Mouse (Mus musculus) A20 (cell line): ENCODE measurements around the gene Zfp346.

ENCODE experiments used
- DNase-seq: peaks from one replicate; pipeline ENCODE4 v3.0.0-alpha.2; 2011; ENCODE audit warnings: low read depth, low spot score

Zfp346 gene

DNA sequence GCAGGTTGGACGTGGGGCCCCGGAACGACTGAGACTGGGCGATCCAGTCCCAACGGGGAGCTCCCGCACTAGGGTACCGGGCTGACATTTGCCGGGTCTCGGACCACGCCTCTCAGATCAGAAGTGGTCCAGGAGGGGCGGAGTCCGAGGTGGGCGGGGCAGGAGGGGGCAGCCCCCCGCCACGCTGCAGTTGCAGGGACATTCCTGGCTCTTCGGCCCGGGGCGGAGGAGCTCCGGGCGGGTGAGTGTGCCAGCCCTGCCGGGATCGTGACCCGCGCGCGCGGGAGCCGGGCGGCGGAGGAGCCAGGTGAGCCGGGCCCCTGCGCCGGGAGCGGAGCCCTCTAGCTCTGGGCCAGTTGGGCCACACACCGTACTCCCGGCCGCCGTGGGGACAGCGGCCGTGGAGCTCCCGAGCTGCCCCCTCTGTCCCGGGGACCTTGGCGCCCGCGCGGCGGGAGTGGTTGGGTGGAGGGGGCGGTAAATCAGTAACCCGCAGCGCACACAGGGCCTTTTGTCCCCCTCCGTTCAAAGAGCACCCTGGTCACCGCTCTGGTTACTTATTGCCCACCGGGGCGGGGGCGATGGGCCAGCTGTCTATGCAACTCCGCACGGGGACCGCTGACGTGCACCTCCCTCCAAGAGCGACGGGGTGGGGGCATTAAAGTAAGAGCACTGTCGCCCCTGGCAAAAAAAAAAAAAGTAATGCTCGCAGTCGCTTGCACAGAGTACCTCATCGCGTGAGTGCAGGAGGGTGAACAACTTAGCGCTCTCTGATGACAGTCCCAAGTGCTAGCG, 47.7 kb downstream of the Zfp346 start, which contains the start of gene Fgfr4:
TSS of gene Fgfr4 (plus strand) at position 20 of the 795 bp plus-strand sequence.
- DNase-seq = no peak

DNA sequence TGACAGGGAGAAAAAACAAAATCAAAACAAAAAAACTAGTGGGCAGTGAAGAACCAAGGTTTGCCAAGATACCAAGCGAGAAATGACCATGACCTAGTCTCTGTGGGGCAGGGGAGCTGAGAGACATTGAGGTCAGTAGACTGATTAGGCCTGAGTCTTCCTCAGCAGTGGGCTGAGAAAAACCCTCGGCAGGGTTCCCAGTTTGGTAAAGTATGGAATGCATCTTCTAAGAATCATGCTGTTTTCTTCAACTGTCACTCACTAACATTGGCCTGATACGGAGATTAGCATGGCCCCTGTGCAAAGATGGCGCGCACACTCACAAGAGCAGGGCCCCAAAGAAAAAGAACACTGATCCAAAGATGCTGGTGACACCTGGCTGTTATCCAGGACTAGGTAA, 48.8 kb downstream of the Zfp346 start:
- DNase-seq = no peak

DNA sequence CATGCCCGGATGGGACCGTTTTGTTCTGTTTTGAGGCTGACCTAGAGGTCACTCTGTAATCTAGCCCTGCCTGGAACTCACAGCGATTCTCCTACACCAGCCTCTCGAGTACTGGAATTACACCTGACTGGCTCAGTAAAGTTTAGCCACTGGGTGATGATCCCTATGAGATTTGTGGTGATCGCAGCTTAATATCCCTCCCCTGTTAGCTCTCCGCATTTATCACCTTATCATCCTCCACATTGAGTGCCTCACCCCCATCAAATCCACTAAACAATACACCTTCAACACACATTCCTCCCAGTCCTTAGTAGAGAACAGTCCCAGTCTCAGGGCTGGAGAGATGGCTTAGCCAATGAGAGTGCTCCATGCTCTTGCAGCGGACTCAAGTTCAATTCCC, 57.3 kb downstream of the Zfp346 start:
- no peak for DNase-seq

DNA sequence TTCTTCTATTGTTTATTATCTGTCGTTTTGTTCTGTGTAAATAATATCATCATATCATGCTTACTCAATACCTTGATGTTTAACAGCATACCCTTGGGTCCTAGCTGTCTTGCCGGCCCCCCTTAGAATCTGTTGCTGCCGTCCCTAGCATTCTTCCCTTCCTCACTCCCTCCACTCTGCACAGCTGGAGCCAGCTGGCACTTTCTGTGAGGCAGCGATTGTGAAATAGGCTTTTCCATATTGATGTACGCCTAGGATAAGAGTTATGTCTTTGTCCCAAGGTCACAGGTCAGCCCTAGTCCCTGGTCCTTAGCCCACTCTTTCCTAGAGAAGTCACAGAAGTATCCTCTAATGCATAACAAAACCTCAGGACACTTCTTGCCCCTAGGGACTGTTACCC, 58.4 kb downstream of the Zfp346 start:
- DNase-seq = no peak

DNA sequence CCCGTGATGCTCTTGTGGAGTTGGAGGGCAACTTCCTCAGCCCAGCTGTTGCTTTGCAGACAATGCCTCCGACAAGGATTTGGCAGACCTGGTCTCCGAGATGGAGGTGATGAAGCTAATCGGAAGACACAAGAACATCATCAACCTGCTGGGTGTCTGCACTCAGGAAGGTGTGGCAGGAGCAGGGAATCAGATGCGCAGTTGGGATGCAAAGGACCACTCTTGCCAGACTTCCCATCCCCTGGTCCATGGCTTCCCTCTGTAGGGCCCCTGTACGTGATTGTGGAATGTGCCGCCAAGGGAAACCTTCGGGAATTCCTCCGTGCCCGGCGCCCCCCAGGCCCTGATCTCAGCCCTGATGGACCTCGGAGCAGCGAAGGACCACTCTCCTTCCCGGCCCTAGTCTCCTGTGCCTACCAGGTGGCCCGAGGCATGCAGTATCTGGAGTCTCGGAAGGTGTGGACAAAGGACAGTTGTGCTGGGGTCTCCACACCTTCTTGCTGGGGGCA, 60.8 kb downstream of the Zfp346 start:
- no peak for DNase-seq

DNA sequence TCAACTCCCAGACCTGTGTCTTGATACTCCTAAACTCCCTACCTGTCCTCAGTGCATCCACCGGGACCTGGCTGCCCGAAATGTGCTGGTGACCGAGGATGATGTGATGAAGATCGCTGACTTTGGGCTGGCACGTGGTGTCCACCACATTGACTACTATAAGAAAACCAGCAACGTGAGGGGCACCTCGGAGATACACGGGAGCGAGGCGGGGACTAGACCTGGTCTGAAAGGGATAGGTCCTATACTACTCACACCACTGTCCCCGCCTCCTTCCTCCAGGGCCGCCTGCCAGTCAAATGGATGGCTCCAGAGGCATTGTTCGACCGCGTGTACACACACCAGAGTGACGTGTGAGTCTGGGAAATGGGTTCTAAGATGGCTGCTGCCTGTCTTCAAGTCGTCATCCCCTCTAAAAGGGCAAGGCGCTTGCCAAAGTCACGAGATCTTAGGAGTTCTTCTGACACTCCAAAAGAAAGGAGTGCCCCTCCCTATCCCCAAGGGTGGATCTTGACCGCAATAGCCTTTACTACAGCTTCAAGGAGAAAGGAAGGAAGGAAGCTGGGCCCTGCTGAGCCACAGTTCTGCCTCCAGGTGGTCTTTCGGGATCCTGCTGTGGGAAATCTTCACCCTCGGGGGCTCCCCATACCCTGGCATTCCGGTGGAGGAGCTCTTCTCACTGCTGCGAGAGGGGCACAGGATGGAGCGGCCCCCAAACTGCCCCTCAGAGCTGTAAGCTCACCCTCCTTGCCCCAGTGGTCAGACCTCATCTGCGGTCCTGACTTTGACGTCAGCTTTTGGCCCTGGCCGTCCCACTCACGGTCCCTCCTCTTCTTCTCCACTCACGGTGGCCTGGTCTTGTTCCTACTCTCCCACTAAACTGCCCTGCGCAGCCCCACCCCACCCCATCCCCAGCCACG, 62.0 kb downstream of the Zfp346 start:
- no peak for DNase-seq

DNA sequence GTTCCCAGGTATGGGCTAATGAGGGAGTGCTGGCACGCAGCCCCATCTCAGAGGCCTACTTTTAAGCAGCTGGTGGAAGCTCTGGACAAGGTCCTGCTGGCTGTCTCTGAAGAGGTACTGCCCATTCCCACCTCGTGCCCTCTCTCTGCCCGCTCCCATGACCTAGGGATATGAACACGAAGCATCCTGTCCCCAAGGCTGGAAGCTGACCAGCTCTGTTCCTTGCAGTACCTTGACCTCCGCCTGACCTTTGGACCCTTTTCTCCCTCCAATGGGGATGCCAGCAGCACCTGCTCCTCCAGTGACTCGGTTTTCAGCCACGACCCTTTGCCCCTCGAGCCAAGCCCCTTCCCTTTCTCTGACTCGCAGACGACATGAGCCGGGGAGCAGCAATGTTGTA, 62.7 kb downstream of the Zfp346 start:
- DNase-seq = no peak

DNA sequence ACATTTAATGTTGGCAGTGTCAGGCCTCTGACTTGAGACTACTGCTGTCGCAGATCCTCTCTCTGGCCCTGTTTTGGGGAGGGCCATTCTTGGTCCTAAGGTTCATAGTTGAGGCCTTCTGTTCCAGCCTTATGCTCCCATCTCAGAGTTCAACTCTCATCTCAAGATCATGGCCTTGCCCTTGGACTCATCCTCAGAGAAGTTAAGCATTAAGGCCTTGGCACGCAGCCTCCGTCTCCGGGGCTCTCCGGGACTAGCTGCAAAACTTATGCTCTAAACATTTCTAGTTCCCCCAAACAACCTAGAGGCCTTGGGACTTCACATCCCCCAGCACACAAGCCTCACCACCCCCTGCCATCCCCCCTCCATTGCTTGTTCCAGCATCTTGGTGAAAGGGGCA, 63.1 kb downstream of the Zfp346 start:
- DNase-seq = no peak

DNA sequence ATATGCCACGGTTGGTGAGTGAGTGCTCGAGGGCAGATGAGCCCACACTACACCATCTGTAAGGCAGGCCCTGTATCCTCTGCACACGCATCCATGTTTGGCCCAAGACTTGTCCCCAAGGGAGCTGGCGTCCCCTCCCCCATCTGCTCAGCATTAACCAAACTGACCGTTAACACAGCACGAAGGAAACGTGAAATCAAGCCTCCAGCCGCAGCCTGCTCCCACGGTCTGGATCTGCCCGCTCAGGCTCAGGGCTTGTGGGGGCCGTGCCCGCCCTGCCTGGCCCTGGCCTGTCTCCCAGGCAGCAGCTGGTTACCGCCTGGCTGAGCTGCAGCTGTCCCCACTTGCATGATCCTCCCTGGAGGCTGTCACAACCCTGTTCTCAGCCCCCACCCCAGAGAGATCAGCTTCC, 63.9 kb downstream of the Zfp346 start:
- DNase-seq = no peak

DNA sequence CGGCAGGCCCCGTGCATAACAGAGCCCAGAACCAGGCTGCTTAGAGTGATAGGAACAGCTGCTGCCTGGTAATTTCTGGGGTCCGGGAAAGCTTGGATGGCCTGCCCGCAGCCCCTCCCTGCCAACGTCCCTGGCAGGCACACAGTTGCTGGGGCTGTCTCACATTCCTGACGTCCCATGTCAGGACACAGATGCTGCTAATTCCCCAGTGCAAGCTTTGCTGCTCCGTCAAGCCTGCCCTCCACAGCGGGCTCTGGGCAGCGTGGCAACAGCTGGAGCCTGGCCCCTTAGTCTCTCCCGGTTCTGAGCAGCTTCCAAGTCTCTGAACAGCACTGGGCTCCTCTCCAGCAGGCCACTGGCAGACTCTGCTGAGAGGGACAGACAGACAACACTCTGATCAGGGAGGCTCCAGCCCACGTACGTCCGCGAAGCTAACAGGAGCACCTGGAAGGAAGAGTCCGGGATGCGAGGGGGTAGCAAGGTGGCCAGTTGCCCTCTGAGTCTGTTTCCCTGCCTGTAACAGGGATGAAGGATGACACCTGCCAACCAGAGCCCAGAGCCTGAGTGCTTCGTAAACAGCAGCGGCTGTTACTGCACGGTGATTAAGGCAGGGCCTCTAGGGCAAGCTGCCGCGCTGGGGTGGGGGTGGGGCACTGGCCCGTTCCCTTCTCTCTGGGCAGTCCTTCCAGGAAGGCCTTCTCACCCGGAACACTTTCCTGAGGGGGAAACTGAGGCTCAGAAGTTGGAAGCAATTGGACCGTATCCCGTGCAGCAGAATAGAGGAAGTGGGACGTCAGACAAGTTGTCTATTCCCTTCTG, 66.6 kb downstream of the Zfp346 start:
- peak; percentile 11 for DNase-seq

DNA sequence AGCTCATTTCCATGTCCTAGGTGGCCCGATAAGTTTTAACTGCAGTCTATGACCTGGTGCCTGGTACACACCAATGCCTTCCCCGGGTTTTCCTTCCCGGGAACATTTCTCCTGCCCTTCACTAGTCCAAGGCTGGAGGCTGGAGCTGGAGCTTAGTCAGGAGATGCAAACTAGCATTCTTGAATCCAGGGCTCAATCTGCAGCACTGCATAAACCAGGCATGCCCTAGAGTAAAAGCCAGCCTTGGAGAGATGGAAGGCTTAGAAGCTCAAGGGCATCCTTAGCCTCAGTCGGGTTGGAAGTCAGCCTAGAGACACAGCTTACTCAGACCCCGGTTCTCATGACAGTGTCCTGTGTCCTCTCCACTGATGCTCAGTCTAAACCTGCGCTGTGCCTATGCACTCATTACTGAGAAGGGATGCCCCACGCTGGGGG, 67.2 kb downstream of the Zfp346 start:
- no peak for DNase-seq

DNA sequence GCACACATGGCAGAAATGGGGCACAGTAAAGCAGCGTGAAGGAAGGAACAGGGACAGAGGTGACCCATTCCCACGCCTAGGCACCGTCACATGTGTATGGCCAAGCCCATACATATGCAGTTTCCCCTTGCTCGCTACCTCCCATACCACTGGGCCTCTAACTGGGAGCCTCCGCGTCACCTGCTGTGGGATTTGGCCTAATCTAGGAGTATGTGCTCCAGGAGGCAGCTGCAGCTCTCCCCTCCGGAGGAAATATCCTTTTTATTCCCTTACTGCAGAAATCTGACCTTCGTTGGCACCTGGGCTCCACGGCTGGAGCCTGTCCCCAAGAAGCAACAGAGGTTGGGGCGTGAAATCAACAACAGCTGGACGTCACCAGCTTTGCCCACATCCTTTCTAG, 69.2 kb downstream of the Zfp346 start:
- DNase-seq = no peak

DNA sequence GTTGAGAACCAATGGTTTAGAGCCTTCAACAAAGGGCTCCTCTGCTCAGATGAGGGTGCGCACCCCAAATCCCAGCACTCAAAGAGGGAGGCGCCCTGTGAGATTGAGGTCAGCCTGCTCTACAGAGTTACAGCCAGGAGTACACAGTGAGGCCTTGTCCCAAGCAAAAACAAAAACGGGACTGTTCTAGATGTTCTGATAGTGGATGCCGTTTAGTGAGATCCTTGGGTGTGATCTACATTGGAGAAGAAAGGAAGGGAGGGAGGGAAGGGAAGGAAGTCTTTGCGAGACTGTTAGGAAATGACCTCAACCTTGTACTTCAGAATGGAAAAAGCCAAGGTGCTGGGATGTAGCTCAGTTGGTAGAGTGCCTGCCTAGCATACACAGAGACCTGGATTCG, 71.2 kb downstream of the Zfp346 start:
- no peak for DNase-seq

DNA sequence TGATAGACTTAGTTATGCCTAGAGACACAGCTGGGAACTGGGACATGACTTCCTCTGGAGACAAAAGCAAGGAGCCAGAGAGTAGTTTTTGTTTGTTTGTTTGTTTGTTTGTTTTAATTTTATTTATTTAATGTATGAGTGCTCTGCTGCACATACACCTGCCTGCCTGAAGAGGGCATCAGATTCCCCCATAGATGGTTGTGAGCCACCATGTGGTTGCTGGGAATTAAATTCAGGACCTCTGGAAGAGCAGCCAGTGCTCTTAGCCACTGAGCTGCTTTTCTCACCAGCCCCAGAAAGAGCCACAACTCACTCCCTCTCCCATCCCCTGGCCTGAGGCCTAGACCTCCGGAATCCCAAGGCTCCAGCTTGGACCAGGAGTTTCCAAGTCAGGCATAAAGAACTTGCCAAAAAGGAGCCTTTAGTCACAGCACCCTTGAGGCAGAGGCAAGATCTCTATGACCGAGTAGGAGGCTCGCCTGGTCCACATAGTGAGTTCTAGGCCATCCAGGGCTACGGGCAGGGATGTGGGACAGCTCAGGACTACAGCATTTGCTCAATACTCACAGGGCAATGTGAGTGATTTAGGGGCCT, 72.9 kb downstream of the Zfp346 start:
- DNase-seq = no peak

DNA sequence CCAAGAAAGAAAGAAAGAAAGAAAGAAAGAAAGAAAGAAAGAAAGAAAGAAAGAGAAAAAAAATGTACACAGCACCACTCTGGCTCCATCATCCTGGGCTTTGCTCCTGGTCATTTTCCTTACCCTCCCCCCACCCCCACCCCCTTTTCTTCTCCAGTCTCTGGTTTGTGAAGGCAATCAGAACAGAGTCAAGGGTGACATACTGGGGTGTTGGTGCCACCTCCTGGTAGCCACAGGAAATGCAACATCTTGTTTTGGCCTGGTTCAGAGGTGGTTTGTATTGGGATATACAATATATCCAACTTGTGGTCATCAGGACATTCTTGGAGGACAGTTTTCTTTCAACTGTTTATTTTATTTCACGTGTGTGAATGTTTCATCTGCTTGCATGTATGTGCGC, 73.4 kb downstream of the Zfp346 start:
- peak; percentile 72 for DNase-seq

DNA sequence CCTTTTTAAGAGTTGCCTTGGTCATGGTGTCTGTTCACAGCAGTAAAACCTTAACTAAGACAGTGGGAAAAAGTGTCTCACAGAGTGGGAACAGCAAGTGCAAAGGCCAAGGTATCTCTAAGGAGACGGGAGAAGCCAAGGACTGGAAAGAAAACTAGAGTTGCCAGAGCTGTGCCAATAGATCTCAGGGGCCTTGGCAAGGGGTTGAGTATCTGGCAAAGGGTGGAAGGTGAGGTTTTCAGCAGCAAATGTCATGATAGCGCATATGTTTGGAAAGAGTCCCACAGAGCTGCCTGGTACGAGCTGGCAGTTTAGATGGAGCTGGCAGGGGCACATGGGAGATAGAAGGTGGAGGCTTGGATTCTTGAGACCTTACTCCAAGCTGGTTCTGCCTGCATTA, 74.5 kb downstream of the Zfp346 start:
- DNase-seq = no peak

DNA sequence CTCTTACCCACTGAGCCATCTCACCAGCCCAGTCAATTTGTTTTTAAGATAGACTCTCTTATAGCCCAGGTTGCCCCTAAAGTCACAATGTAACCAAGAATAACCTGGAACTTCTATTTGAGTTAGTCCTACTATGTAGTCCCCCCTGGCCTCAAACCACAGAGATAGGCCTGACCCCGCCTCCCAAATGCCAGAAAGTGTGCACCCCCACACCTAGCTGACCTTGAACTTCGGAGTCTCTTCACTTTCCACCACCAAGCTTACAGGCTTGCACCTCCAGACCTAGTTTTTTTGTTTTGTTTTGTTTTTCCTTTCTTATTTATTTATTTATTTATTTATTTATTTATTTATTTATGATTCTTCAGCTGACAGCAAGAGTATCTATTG, 76.7 kb downstream of the Zfp346 start:
- DNase-seq = no peak

DNA sequence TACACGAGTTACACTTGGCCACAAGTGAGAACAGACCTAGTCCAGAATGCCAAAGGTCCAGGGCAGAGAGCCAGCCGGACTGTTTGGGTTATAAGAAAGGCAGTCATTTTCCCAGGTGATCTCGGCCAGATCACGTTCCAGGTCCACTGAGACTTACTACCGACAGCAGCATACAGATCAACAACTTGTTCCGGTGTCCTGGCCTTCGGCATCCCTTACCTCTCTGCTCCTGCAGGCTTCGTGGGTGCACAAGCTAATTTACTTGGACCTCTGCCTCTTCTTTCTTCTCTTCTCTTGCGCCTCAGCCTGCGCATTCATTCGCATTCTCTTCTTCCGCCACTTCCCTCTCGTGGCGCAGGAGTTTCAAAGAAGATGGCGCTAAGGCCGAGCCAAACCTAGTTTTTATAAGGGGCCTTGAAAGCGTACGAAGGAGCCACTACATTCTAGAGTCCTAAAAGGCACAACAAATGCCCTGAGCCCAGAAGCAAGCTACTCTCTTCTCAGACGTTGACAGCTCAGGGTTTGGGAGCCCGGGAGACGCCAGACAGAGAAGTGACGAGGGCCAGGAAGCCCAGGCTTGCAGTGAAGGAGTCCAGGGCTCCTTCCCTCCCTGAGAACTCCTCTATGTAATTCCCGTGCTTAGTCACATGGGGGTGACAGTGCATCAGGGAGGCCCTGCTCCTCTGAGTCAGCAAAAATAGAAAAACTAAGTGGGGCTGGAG, 77.2 kb downstream of the Zfp346 start:
- no peak for DNase-seq

DNA sequence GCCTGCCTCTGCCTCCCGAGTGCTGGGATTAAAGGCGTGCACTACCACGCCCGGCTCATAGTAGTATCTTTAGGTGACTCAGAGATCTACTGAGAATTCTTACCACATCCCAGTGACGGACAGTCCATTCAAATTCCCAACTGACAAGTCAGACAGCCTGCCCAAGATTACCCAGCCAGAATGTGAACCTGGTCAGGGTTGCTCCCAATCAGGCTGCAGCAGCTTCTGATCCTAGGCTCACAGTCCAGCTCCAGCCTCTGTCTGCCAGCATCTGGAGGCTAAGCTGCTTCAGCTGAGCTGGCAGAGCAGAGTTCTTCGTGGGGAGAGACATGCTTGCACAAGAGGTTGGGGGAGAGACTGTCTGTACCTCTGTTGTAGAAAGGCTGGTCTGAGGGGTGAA, 78.3 kb downstream of the Zfp346 start:
- no peak for DNase-seq
